Mouse (Mus musculus) limb, embryonic 12.5 days (tissue): ENCODE results near the gene Pabpc1l. TPM values are rescaled to one million over a fixed set of nuclear protein-coding genes. Genes with fewer than 3 reads are reported as not detected.

Experiments
- ATAC-seq: fragments of 200-750 bp; cut with Nextera tagmentation; 2 replicates; pipeline ENCODE4 v1.8.0; 2017; ENCODE audit warnings: low read depth, moderate TSS enrichment; ENCODE audit not compliant: insufficient number of reproducible peaks, insufficient read depth, low FRiP score, low TSS enrichment
- H3K27ac ChIP-seq: fragments of 300-500 bp; sonication (generic); 2 replicates; pipeline ENCODE4 v1.5.1; 2016; ENCODE audit warnings: mild to moderate bottlenecking, moderate library complexity
- H3K27me3 ChIP-seq: fragments of 300-500 bp; sonication (generic); 2 replicates; pipeline ENCODE4 v1.6.1; 2016; ENCODE audit warnings: mild to moderate bottlenecking, moderate library complexity
- H3K36me3 ChIP-seq: fragments of 300-500 bp; sonication (generic); 2 replicates; pipeline ENCODE4 v1.6.1; 2016; ENCODE audit warnings: mild to moderate bottlenecking, moderate library complexity
- H3K4me1 ChIP-seq: fragments of 300-500 bp; sonication (generic); replicated peaks from 2 replicates; pipeline ENCODE4 v1.6.1; 2016
- H3K4me2 ChIP-seq: fragments of 300-500 bp; sonication (generic); 2 replicates; pipeline ENCODE4 v1.6.1; 2016; ENCODE audit warnings: mild to moderate bottlenecking, moderate library complexity
- H3K4me3 ChIP-seq: fragments of 300-500 bp; sonication (generic); replicated peaks from 2 replicates; pipeline ENCODE4 v1.5.1; 2016; ENCODE audit warnings: mild to moderate bottlenecking
- H3K9ac ChIP-seq: fragments of 300-500 bp; sonication (generic); replicated peaks from 2 replicates; pipeline ENCODE4 v1.6.1; 2016; ENCODE audit warnings: mild to moderate bottlenecking, moderate library complexity
- H3K9me3 ChIP-seq: fragments of 300-500 bp; sonication (generic); 2 replicates; pipeline ENCODE4 v1.6.1; 2016; ENCODE audit warnings: mild to moderate bottlenecking, moderate library complexity
- WGBS: fragments of 180-500 bp; shearing (Covaris S2); methylation state at CpG from one replicate; pipeline ENCODE4 v1.1.7; 2016; 5-methylcytosine and 5-hydroxymethylcytosine counted together
- polyA plus RNA-seq: library from polyadenylated mRNA; unstranded; fragments of >200 nt; fragmentation: Nextera tagmentation; extraction: Ambion mirVana; gene quantifications from 2 replicates; pipeline ENCODE4 v1.2.1, GENCODE M21; 2016

Gene Pabpc1l
- polyA plus RNA-seq: 3.1 and 3.7 TPM in 2 replicates

GRCm38 (mm10) chr2:164025150-164025549 is at the start of gene Pabpc1l:
Pabpc1l (plus strand) TSS chr2:164025450.
- H3K27me3 ChIP-seq: no peaks in the 10 kb centered on the region
- no peaks in the 10 kb centered on the region for H3K4me1 ChIP-seq
- no peak within 1 kb of the TSS for H3K27ac ChIP-seq
- H3K4me2 ChIP-seq: no peak within 1 kb of the TSS
- no peaks in the 10 kb centered on the region for H3K9me3 ChIP-seq
- no peak within 1 kb of the TSS for H3K9ac ChIP-seq
- no peak for ATAC-seq
- WGBS: 80% methylated on average over 16 of the region's 16 CpGs
- H3K36me3 ChIP-seq: peaks cover 2% of the 10 kb centered on the region; the same call in 1 of the 2 replicates
- H3K4me3 ChIP-seq: no peak within 1 kb of the TSS

- Histone ChIP-seq H3K4me2 (no peak overlapping the region), H3K36me3 (no peaks in the 10 kb centered on the region), H3K27me3 (no peaks in the 10 kb centered on the region), H3K9ac (no peak overlapping the region), H3K4me3 (no peak overlapping the region), H3K9me3 (peaks cover 4% of the 10 kb centered on the region), H3K4me1 (no peaks in the 10 kb centered on the region), H3K27ac (no peak overlapping the region)
- ATAC-seq: no peak
- WGBS: 89% methylated on average over 6 of the region's 7 CpGs
Observed at GRCm38 (mm10) chr2:163976448-163976847, 48.8 kb upstream of the Pabpc1l start.

GRCm38 (mm10) chr2:163987233-163987632 is 38.0 kb upstream of the Pabpc1l start:
- Histone ChIP-seq H3K27me3 (no peaks in the 10 kb centered on the region), H3K36me3 (no peaks in the 10 kb centered on the region), H3K4me2 (no peak overlapping the region), H3K4me1 (no peaks in the 10 kb centered on the region), H3K4me3 (no peak overlapping the region), H3K9me3 (no peaks in the 10 kb centered on the region), H3K27ac (no peak overlapping the region), H3K9ac (no peak overlapping the region)
- WGBS: 86% methylated on average over 8 of the region's 8 CpGs
- no peak for ATAC-seq

- no peaks in the 10 kb centered on the region for H3K9me3 ChIP-seq
- 94% methylated on average over 2 of the region's 2 CpGs for WGBS
- ATAC-seq: no peak
- H3K27ac ChIP-seq: no peak overlapping the region
- no peak overlapping the region for H3K4me2 ChIP-seq
- H3K27me3 ChIP-seq: no peaks in the 10 kb centered on the region
- H3K9ac ChIP-seq: no peak overlapping the region
- H3K4me1 ChIP-seq: peaks cover 16% of the 10 kb centered on the region
- peaks cover 8% of the 10 kb centered on the region for H3K36me3 ChIP-seq
- no peak overlapping the region for H3K4me3 ChIP-seq
Observed at GRCm38 (mm10) chr2:163992871-163993270, 32.4 kb upstream of the Pabpc1l start.

- Histone ChIP-seq H3K27ac (peak within 1 kb of the TSS; percentile 95), H3K9ac (peak within 1 kb of the TSS; percentile 94), H3K9me3 (no peaks in the 10 kb centered on the region), H3K36me3 (peaks cover 15% of the 10 kb centered on the region), H3K4me2 (peak within 1 kb of the TSS; percentile 86), H3K4me3 (peak within 1 kb of the TSS; percentile 98), H3K27me3 (no peaks in the 10 kb centered on the region), H3K4me1 (peaks cover 16% of the 10 kb centered on the region)
- WGBS: 2% methylated on average over 12 of the region's 14 CpGs
- ATAC-seq: no peak
Observed at GRCm38 (mm10) chr2:163994654-163994976, 30.6 kb upstream of the Pabpc1l start, which contains the start of gene Ywhab. Ywhab (plus strand) TSS chr2:163994960.

- Histone ChIP-seq H3K9ac (peak overlapping the region; percentile 94), H3K9me3 (no peaks in the 10 kb centered on the region), H3K4me2 (peak overlapping the region; percentile 86), H3K27me3 (no peaks in the 10 kb centered on the region), H3K27ac (peak overlapping the region; percentile 95), H3K4me1 (peaks cover 16% of the 10 kb centered on the region), H3K36me3 (peaks cover 15% of the 10 kb centered on the region), H3K4me3 (peak overlapping the region; percentile 98)
- under 1% methylated on average over 70 of the region's 79 CpGs for WGBS
- ATAC-seq: peak; percentile 100
Observed at GRCm38 (mm10) chr2:163994977-163995862, 30.0 kb upstream of the Pabpc1l start.

GRCm38 (mm10) chr2:163996275-163996674 is 29.0 kb upstream of the Pabpc1l start:
- Histone ChIP-seq H3K36me3 (peaks cover 17% of the 10 kb centered on the region), H3K27ac (no peak overlapping the region), H3K9me3 (no peaks in the 10 kb centered on the region), H3K9ac (peak overlapping the region; percentile 94), H3K4me3 (peak overlapping the region; percentile 98), H3K4me1 (peaks cover 19% of the 10 kb centered on the region), H3K4me2 (peak overlapping the region; percentile 86), H3K27me3 (no peaks in the 10 kb centered on the region)
- no peak for ATAC-seq
- 82% methylated on average over 6 of the region's 6 CpGs for WGBS

- Histone ChIP-seq H3K4me3 (peak overlapping the region; percentile 12; the same call in 1 of the 2 replicates), H3K9ac (no peak overlapping the region), H3K4me2 (peak overlapping the region; percentile 86)
Observed at GRCm38 (mm10) chr2:163996899-163997298, 28.4 kb upstream of the Pabpc1l start.

GRCm38 (mm10) chr2:163998981-163999380 is 26.3 kb upstream of the Pabpc1l start:
- H3K36me3 ChIP-seq: peaks cover 19% of the 10 kb centered on the region
- H3K27me3 ChIP-seq: no peaks in the 10 kb centered on the region
- no peak overlapping the region for H3K9ac ChIP-seq
- H3K4me2 ChIP-seq: no peak overlapping the region
- no peaks in the 10 kb centered on the region for H3K9me3 ChIP-seq
- peaks cover 19% of the 10 kb centered on the region for H3K4me1 ChIP-seq
- 92% methylated on average over 6 of the region's 6 CpGs for WGBS
- no peak overlapping the region for H3K4me3 ChIP-seq
- no peak overlapping the region for H3K27ac ChIP-seq
- no peak for ATAC-seq

More at GRCm38 (mm10) chr2:163996899-163997298, 28.4 kb upstream of the Pabpc1l start:
- Histone ChIP-seq H3K27ac (no peak overlapping the region), H3K36me3 (peaks cover 19% of the 10 kb centered on the region), H3K27me3 (no peaks in the 10 kb centered on the region), H3K4me1 (peaks cover 19% of the 10 kb centered on the region), H3K9me3 (no peaks in the 10 kb centered on the region)
- 80% methylated on average over 5 of the region's 5 CpGs for WGBS
- no peak for ATAC-seq

- Histone ChIP-seq H3K9me3 (no peaks in the 10 kb centered on the region), H3K4me2 (no peak overlapping the region), H3K9ac (no peak overlapping the region), H3K27me3 (no peaks in the 10 kb centered on the region), H3K36me3 (peaks cover 13% of the 10 kb centered on the region), H3K4me1 (peaks cover 21% of the 10 kb centered on the region), H3K4me3 (no peak overlapping the region), H3K27ac (no peak overlapping the region)
- 92% methylated on average over 3 of the region's 3 CpGs for WGBS
- no peak for ATAC-seq
Observed at GRCm38 (mm10) chr2:164002637-164003036, 22.6 kb upstream of the Pabpc1l start.

GRCm38 (mm10) chr2:164004503-164004902 is 20.7 kb upstream of the Pabpc1l start:
- no peaks in the 10 kb centered on the region for H3K9me3 ChIP-seq
- no peak overlapping the region for H3K9ac ChIP-seq
- no peak overlapping the region for H3K27ac ChIP-seq
- H3K4me2 ChIP-seq: no peak overlapping the region
- H3K4me1 ChIP-seq: peaks cover 21% of the 10 kb centered on the region
- whole genome bisulfite sequencing: 73% methylated on average over 5 of the region's 5 CpGs
- H3K4me3 ChIP-seq: no peak overlapping the region
- H3K27me3 ChIP-seq: no peaks in the 10 kb centered on the region
- ATAC-seq: no peak
- H3K36me3 ChIP-seq: peaks cover 3% of the 10 kb centered on the region; the same call in 1 of the 2 replicates
